Mouse (Mus musculus) CD4-positive, CD25-positive, alpha-beta regulatory T cell, adult 2 months (primary cell): ENCODE data around the gene Spta1.

Experiments
- DNase-seq: peaks from one replicate; pipeline ENCODE4 v3.0.0-alpha.2; 2012; ENCODE audit warnings: low read depth, low spot score

Spta1 gene

GRCm38 (mm10) chr1:174172605-174173004 is at the start of gene Spta1:
Gene Spta1 (plus strand): TSS chr1:174172776.
- DNase-seq: no peak

- no peak for DNase-seq
These were observed 41.4 kb upstream of the Spta1 start, which contains the start of gene Olfr424 for GRCm38 (mm10) chr1:174131217-174131616. Gene Olfr424 (plus strand): TSS chr1:174131517.

- no peak for DNase-seq
These were observed 40.6 kb upstream of the Spta1 start for GRCm38 (mm10) chr1:174131999-174132398.

- no peak for DNase-seq
These were observed 31.2 kb upstream of the Spta1 start for GRCm38 (mm10) chr1:174141384-174141783.

GRCm38 (mm10) chr1:174146696-174147095 is 25.9 kb upstream of the Spta1 start:
- DNase-seq: no peak

GRCm38 (mm10) chr1:174149289-174149688 is 23.3 kb upstream of the Spta1 start:
- DNase-seq: no peak

- no peak for DNase-seq
These were observed 17.2 kb upstream of the Spta1 start, which contains the start of gene Olfr420 for GRCm38 (mm10) chr1:174155333-174155732. Gene Olfr420 (plus strand): TSS chr1:174155633.

GRCm38 (mm10) chr1:174157622-174158021 is 15.0 kb upstream of the Spta1 start:
- no peak for DNase-seq

GRCm38 (mm10) chr1:174158512-174158911 is 14.1 kb upstream of the Spta1 start:
- DNase-seq: no peak

- DNase-seq: no peak
These were observed 13.5 kb upstream of the Spta1 start for GRCm38 (mm10) chr1:174159095-174159494.

- DNase-seq: no peak
These were observed 3.6 kb upstream of the Spta1 start for GRCm38 (mm10) chr1:174169024-174169423.

GRCm38 (mm10) chr1:174170706-174171501 is 1.7 kb upstream of the Spta1 start:
- no peak for DNase-seq

GRCm38 (mm10) chr1:174171537-174171936 is 1.0 kb upstream of the Spta1 start:
- no peak for DNase-seq

- no peak for DNase-seq
These were observed 32.1 kb downstream of the Spta1 start for GRCm38 (mm10) chr1:174204699-174205098.

- DNase-seq: no peak
These were observed 39.7 kb downstream of the Spta1 start for GRCm38 (mm10) chr1:174212286-174212685.

GRCm38 (mm10) chr1:174215270-174216038 is 42.9 kb downstream of the Spta1 start:
- no peak for DNase-seq

- DNase-seq: no peak
These were observed 44.1 kb downstream of the Spta1 start for GRCm38 (mm10) chr1:174216528-174217204.

- no peak for DNase-seq
These were observed 67.3 kb downstream of the Spta1 start for GRCm38 (mm10) chr1:174239916-174240315.

GRCm38 (mm10) chr1:174244621-174245020 is 72.0 kb downstream of the Spta1 start:
- DNase-seq: no peak

GRCm38 (mm10) chr1:174246080-174246479 is 73.5 kb downstream of the Spta1 start:
- no peak for DNase-seq

GRCm38 (mm10) chr1:174247170-174247569 is 74.6 kb downstream of the Spta1 start:
- DNase-seq: no peak

- DNase-seq: no peak
These were observed 77.8 kb downstream of the Spta1 start for GRCm38 (mm10) chr1:174250376-174250775.
